Mouse (Mus musculus): Measurements from ENCODE around the gene Snrpa. TPM values are rescaled to one million over a fixed set of nuclear protein-coding genes. Genes with fewer than 3 reads are reported as not detected.

The Snrpa gene
- total and polyA plus RNA-seq, 3 experiments = 67.1 to 233 (median 123) TPM

DNA sequence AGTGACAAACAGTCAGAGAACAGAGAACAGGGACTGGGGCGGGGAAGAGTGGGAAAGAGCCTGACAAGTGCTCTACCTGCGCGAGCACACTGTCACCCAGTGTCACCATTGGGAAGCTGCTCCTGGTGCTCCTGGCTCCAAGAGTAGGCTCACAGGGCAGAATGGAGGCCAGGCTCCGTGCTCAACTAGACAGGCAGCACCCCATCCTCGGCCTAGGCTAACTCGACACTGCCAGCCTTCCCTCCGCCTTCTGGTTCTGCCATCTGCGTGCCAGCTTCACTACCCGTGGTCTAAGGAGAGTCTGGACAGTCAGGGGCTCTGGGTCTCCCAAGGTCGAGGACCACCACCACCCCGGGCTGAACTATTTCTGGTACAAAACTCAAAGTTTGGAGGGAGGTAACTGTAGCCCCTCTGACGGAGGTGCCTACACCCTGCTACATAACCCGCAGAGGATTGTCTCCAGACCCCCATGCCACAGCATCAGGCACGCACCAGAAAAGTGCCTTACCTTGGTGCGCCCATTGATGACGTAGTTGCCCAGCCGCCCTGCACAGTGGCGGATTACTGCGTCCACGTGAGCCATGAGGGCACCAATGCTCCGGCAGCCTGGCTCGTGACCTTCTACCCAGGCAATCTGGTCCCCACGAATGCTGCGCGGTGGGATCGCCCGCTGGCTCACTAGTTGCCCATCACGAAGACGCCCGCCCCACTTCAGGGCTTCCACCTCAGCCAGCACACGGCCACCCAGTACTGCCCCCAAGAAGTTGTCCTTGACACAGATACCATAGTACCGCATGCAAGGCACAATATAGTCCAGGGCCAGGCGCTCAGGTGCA is 31.7 kb downstream of the Snrpa start:
- H3K4me1 ChIP-seq (ENCODE audit: control insufficient read depth in 1 of 2, insufficient read depth in 2 of 2) = peaks cover 44 to 64% of the 10 kb centered on the region in 2 experiments
- peak overlapping the region; percentile 90 for H3K9ac ChIP-seq (ENCODE audit: insufficient read depth, low read depth)
- peaks cover 21 to 62% of the 10 kb centered on the region in 2 experiments for H3K36me3 ChIP-seq (replicated peaks in 1 of 2; ENCODE audit: control insufficient read depth in 1 of 2, insufficient read depth in 1 of 2, low read length in 1 of 2)
- H3K27me3 ChIP-seq (replicated peaks) = no peaks in the 10 kb centered on the region
- peak overlapping the region; percentile 77 for H3K4me2 ChIP-seq (ENCODE audit: insufficient read depth, low read depth, poor library complexity, severe bottlenecking)
- peaks cover 48% of the 10 kb centered on the region for H3K79me2 ChIP-seq (replicated peaks; ENCODE audit: control insufficient read depth, extremely low read depth, insufficient read depth, poor library complexity, severe bottlenecking)
- peak overlapping the region; percentile 86 to 98 (median 92) for H3K4me3 ChIP-seq (replicated peaks in 1 of 3; ENCODE audit: low read depth in 2 of 3, low read length in 2 of 3, poor library complexity in 1 of 3)
- DNase-seq (ENCODE audit: extremely low read depth) = peak; percentile 86
- no peaks in the 10 kb centered on the region for H3K9me3 ChIP-seq (replicated peaks; ENCODE audit: low read length)
- in situ Hi-C loops (cut with MboI; ENCODE audit: low pct_ligation_motif_present, low pct_unique_long_range_greater_than_20kb, low sequenced_read_pairs) (loop anchor here (5.0 kb wide), 1 partner anchor 63 kb away; the partner anchor contains the start of gene Itpkc), dilution Hi-C loops (cut with MboI; ENCODE audit: extremely low pct_ligation_motif_present, extremely low pct_unique_long_range_greater_than_20kb, low sequenced_read_pairs) (no loop called here)
- peak overlapping the region; percentile 98 for H3K27ac ChIP-seq (ENCODE audit: insufficient read depth, low read depth)
- TF ChIP-seq CHD1 (IDR thresholded peaks at IDR 0.05; ENCODE audit: low read depth, low read length) (0 out of 2 replicates have a peak, but pooled peaks have one; percentile 14), HCFC1 (IDR thresholded peaks at IDR 0.05; ENCODE audit: low read depth, low read length) (peak; percentile 75), USF1 (IDR thresholded peaks at IDR 0.05; ENCODE audit: low read depth, low read length) (peak; percentile 70), RAD21 (IDR thresholded peaks at IDR 0.05; ENCODE audit: low read depth, low read length) (no peak), PAX5 (IDR thresholded peaks at IDR 0.05; ENCODE audit: low read length) (no peak), ELF1 (IDR thresholded peaks at IDR 0.05; ENCODE audit: low read depth, low read length) (peak; percentile 10; the same call in 1 of the 2 replicates), SMC3 (IDR thresholded peaks at IDR 0.05; ENCODE audit: low read depth, low read length) (no peak; the same call in 1 of the 2 replicates), NELFE (IDR thresholded peaks at IDR 0.05; ENCODE audit: low read depth, low read length) (no peak), USF2 (conservative IDR thresholded peaks at IDR 0.05; ENCODE audit: low read depth, low read length) (peak; percentile 52; the same call in 1 of the 2 replicates), RCOR1 (conservative IDR thresholded peaks at IDR 0.05; ENCODE audit: low read depth, low read length) (0 out of 2 replicates have a peak, but pooled peaks have one; percentile 12), UBTF (IDR thresholded peaks at IDR 0.05; ENCODE audit: low read depth, low read length) (no peak), MAZ (IDR thresholded peaks at IDR 0.05; ENCODE audit: low read depth, low read length) (no peak), MAX (IDR thresholded peaks at IDR 0.05; ENCODE audit: low read length) (peak; percentile 85), SIN3A (IDR thresholded peaks at IDR 0.05; ENCODE audit: low read length) (peak; percentile 91), BHLHE40 (IDR thresholded peaks at IDR 0.05; ENCODE audit: low read depth, low read length) (peak; percentile 96), EP300 (IDR thresholded peaks at IDR 0.05; ENCODE audit: low read length) (no peak), CHD2 (IDR thresholded peaks at IDR 0.05; ENCODE audit: low read length) (no peak), POLR2AphosphoS2 (IDR thresholded peaks at IDR 0.05; ENCODE audit: low read depth, low read length) (peak; percentile 78; the same call in 1 of the 2 replicates), ETS1 (conservative IDR thresholded peaks at IDR 0.05; ENCODE audit: low read depth, low read length) (peak; percentile 38), MXI1 (IDR thresholded peaks at IDR 0.05; ENCODE audit: low read depth, low read length) (peak; percentile 97), MYC (IDR thresholded peaks at IDR 0.05; ENCODE audit: low read depth, low read length) (peak; percentile 86), POLR2A (IDR thresholded peaks at IDR 0.05; ENCODE audit: low read depth, low read length) (peak; percentile 75)

Data from CH12.LX (cell line).